Mouse (Mus musculus) layer of hippocampus, postnatal 10 days (tissue): ENCODE results near the gene Mxi1. TPM values are rescaled to one million over a fixed set of nuclear protein-coding genes. Genes with fewer than 3 reads are reported as not detected.
A peak's percentile ranks its signal among the peaks of the same experiment; 100 is the strongest.

Experiments
- DNase-seq, 2 experiments: peaks; one replicate each; pipeline ENCODE4 v3.0.0; 2021; ENCODE audit warnings: low spot score in 2 of 2
- total RNA-seq, 2 experiments: library from RNA; stranded (reverse); gene quantifications; 2 replicates each; pipeline ENCODE4 v1.2.3; 2021

The Mxi1 gene
- total RNA-seq, 2 experiments from 2014 or later = 52.0 to 57.0 TPM

- no peak for DNase-seq
Measured at GRCm38 (mm10) chr19:53299156-53299828, 11.0 kb upstream of the Mxi1 start.

GRCm38 (mm10) chr19:53299829-53300181 is 10.5 kb upstream of the Mxi1 start:
- DNase-seq = no peak

- DNase-seq = no peak
Measured at GRCm38 (mm10) chr19:53303382-53303781, 6.9 kb upstream of the Mxi1 start.

- DNase-seq = no peak
Measured at GRCm38 (mm10) chr19:53305621-53306020, 4.7 kb upstream of the Mxi1 start.

GRCm38 (mm10) chr19:53306706-53307105 is 3.6 kb upstream of the Mxi1 start:
- DNase-seq = no peak

GRCm38 (mm10) chr19:53307219-53307618 is 3.1 kb upstream of the Mxi1 start:
- DNase-seq = no peak

- DNase-seq = no peak
Measured at GRCm38 (mm10) chr19:53309631-53310030, 687 bp upstream of the Mxi1 start.

- DNase-seq = peak; percentile 49 to 55
Measured at GRCm38 (mm10) chr19:53310771-53311523, 629 bp downstream of the Mxi1 start.

- DNase-seq = peak; percentile 40 to 55
Measured at GRCm38 (mm10) chr19:53311524-53312335, 1.4 kb downstream of the Mxi1 start.

- peak; percentile 61 to 74 for DNase-seq
Measured at GRCm38 (mm10) chr19:53312336-53312871, 2.1 kb downstream of the Mxi1 start.

- DNase-seq = peak; percentile 82 to 84
Measured at GRCm38 (mm10) chr19:53312951-53313683, 2.8 kb downstream of the Mxi1 start.

- DNase-seq = peak; percentile 100
Measured at GRCm38 (mm10) chr19:53313684-53314443, 3.5 kb downstream of the Mxi1 start.

GRCm38 (mm10) chr19:53314530-53315208 is 4.4 kb downstream of the Mxi1 start:
- DNase-seq = no peak

GRCm38 (mm10) chr19:53315209-53315654 is 4.9 kb downstream of the Mxi1 start:
- no peak for DNase-seq

GRCm38 (mm10) chr19:53316105-53316504 is 5.8 kb downstream of the Mxi1 start:
- no peak for DNase-seq

GRCm38 (mm10) chr19:53316963-53317362 is 6.6 kb downstream of the Mxi1 start:
- DNase-seq = no peak

GRCm38 (mm10) chr19:53318143-53319132 is 8.1 kb downstream of the Mxi1 start:
- no peak for DNase-seq
